Mouse (Mus musculus): ENCODE data around the gene A730015C16Rik. TPM values are rescaled to one million over a fixed set of nuclear protein-coding genes. Genes with fewer than 3 reads are reported as not detected.
A peak's percentile ranks its signal among the peaks of the same experiment; 100 is the strongest.

Gene A730015C16Rik
- polyA plus RNA-seq, 1 experiment from 2014 or later: 2.6 TPM

DNA sequence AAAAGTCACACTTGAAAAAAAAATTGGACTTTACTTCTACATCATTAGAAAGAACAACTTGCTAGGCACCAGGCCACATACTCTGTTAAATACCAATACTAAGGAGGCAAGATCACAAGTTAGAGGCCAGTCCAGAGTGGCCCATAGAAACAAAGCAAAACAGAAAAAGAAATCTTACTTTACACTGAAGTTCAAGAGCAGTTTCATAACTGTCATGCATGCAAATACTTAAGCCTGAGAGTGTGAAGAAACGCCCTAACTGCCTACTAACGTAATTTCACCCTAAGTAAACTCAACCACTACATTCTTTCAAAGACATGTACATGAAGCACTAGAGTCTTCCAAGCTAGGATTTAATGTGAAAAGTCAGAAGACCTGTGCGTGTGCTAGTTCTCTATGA, 22.7 kb downstream of the A730015C16Rik start:
- Histone ChIP-seq H3K36me3 (peaks cover 77% of the 10 kb centered on the region), H3K9me3 (no peaks in the 10 kb centered on the region), H3K4me1 (replicated peaks) (peaks cover 5% of the 10 kb centered on the region), H3K4me3 (replicated peaks) (no peak overlapping the region), H3K9ac (replicated peaks) (no peak overlapping the region), H3K27ac (no peak overlapping the region), H3K27me3 (no peaks in the 10 kb centered on the region), H3K4me2 (replicated peaks) (no peak overlapping the region)
- no peak for ATAC-seq
- 97% methylated on average over 3 of the region's 3 CpGs for WGBS

DNA sequence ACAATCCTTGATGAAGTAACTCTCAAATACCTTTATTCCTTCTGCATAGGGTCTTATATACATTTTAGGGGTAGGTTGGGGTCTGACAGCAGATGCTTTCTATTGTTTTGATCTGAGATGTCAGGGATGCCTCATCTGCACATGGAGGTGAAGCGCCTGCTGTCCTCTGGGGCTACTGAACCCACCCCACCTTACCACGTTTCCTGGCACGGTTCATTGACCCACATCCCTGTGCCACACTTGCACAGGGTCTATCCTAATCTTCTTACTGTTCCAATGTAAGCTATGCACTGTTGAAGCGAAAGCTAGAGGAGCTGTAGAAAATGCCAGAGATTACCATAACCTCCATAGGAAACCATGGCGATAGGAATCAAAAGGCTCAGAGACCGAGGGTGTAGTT, 36.9 kb downstream of the A730015C16Rik start:
- H3K4me1 ChIP-seq (replicated peaks): no peaks in the 10 kb centered on the region
- peaks cover 12% of the 10 kb centered on the region for H3K36me3 ChIP-seq
- no peak overlapping the region for H3K4me3 ChIP-seq (replicated peaks)
- no peak overlapping the region for H3K4me2 ChIP-seq (replicated peaks)
- 49% methylated on average over 6 of the region's 6 CpGs for WGBS
- peak; percentile 50; the same call in 1 of the 2 replicates for ATAC-seq
- no peak overlapping the region for H3K27ac ChIP-seq
- H3K27me3 ChIP-seq: no peaks in the 10 kb centered on the region
- H3K9me3 ChIP-seq: no peaks in the 10 kb centered on the region
- no peak overlapping the region for H3K9ac ChIP-seq (replicated peaks)

DNA sequence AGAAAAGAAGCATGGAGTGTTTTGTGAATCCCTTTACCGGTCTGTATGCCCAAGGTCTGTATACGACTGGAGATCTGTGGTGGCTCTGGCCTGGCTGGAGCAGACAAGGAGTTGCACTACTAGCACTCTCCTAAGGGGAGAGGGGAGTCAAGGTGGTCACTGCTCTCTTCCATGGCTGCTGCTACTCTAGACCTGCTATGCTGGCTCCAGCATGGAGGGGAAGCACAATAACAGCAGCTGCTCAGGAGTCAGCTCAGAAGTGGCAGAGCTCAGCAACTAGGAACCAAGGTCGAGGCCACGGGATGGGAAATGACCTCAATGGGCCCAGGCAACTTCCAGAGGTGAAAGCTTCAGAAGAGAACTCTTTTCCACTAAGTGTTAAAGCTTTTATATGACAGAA, 37.3 kb downstream of the A730015C16Rik start:
- H3K4me3 ChIP-seq (replicated peaks): no peak overlapping the region
- WGBS: 76% methylated on average over 4 of the region's 4 CpGs
- H3K9ac ChIP-seq (replicated peaks): no peak overlapping the region
- no peaks in the 10 kb centered on the region for H3K27me3 ChIP-seq
- no peaks in the 10 kb centered on the region for H3K9me3 ChIP-seq
- H3K27ac ChIP-seq: no peak overlapping the region
- no peak for ATAC-seq
- no peak overlapping the region for H3K4me2 ChIP-seq (replicated peaks)
- H3K4me1 ChIP-seq (replicated peaks): no peaks in the 10 kb centered on the region
- peaks cover 12% of the 10 kb centered on the region for H3K36me3 ChIP-seq

DNA sequence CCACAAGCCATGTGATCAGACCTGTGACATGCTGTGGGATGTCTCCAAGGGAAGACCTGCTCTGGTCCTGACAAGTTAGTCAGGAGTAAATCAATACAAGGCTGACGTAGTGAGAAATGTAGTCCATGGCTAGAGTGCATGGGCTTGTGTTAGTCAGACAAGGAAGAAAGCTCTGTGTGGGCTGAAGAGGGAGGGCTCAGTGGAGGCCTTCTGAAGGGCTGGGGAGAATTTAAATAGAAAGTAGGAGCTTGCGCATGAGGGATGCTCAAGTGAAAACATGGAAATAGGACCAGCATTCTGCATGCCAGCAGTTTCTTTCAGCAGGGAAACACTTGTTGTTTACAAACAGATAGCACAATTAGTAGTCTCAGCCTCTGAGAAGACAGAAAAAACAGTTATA, 44.9 kb downstream of the A730015C16Rik start:
- WGBS: 81% methylated on average over 2 of the region's 2 CpGs
- Histone ChIP-seq H3K36me3 (no peaks in the 10 kb centered on the region), H3K27ac (no peak overlapping the region), H3K9me3 (no peaks in the 10 kb centered on the region), H3K4me2 (replicated peaks) (no peak overlapping the region), H3K4me3 (replicated peaks) (no peak overlapping the region), H3K9ac (replicated peaks) (no peak overlapping the region), H3K4me1 (replicated peaks) (no peaks in the 10 kb centered on the region), H3K27me3 (no peaks in the 10 kb centered on the region)
- ATAC-seq: no peak

DNA sequence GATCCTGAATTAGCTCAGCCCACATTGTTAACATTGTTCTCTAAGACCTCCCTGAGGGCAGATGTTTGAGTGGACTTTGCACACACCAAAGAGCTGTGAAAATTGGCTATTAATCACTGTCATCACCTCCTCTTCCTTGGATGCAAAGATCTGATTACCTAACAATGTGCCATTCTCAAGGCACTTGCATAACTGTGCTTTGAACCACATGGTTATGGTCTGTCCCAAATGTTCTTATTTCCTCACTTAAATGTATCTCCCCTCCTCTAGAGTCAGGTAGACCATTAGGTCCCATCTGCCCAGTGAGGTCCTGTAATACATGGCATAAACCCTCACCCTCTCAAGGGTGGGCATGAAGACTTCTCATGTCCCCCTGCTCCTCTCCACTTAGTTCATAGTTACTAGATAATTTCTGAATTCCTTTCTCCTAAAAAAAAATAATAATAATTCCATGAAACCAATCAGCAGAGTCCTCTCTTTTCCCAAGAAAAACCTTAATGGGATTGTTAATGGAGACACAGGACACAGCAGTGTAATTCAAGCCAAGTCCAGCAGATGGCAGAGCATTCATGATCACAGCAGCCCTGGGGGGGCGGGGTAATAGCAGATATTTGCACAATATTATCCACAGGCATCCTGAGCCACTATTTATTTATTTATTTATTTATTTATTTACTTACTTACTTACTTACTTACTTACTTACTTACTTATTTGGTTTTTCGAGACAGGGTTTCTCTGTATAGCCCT, 50.2 kb downstream of the A730015C16Rik start:
- no peak for ATAC-seq
- Histone ChIP-seq H3K27ac (no peak overlapping the region), H3K36me3 (no peaks in the 10 kb centered on the region), H3K27me3 (no peaks in the 10 kb centered on the region), H3K4me3 (replicated peaks) (no peak overlapping the region), H3K9ac (replicated peaks) (no peak overlapping the region), H3K4me1 (replicated peaks) (no peaks in the 10 kb centered on the region), H3K9me3 (no peaks in the 10 kb centered on the region), H3K4me2 (replicated peaks) (no peak overlapping the region)
- 56% methylated on average over 2 of the region's 2 CpGs for WGBS

Other genes with a start within 250 kb of the A730015C16Rik start
- 19.7 and 20.5 TPM in 2 replicates for gene Cc2d1b, start 228.7 kb downstream of the A730015C16Rik start, polyA plus RNA-seq (2015; fragmentation: Nextera tagmentation; extraction: Ambion mirVana)
- 1.2 and 1.7 TPM in 2 replicates for gene 3110021N24Rik, start 129.0 kb downstream of the A730015C16Rik start, polyA plus RNA-seq (2015; fragmentation: Nextera tagmentation; extraction: Ambion mirVana)
- 5.6 and 6.1 TPM in 2 replicates for gene Zfyve9, start 67.8 kb downstream of the A730015C16Rik start, polyA plus RNA-seq (2015; fragmentation: Nextera tagmentation; extraction: Ambion mirVana)
- 256 and 274 TPM in 2 replicates for gene Btf3l4, start 15.0 kb downstream of the A730015C16Rik start, polyA plus RNA-seq (2015; fragmentation: Nextera tagmentation; extraction: Ambion mirVana)
- 79.6 and 80.6 TPM in 2 replicates for gene Txndc12, start 14.0 kb downstream of the A730015C16Rik start, polyA plus RNA-seq (2015; fragmentation: Nextera tagmentation; extraction: Ambion mirVana)
- 30.6 and 30.9 TPM in 2 replicates for gene Kti12, start 834 bp downstream of the A730015C16Rik start, polyA plus RNA-seq (2015; fragmentation: Nextera tagmentation; extraction: Ambion mirVana)
- 69.7 and 79.4 TPM in 2 replicates for gene Rab3b, start 30.4 kb upstream of the A730015C16Rik start, polyA plus RNA-seq (2015; fragmentation: Nextera tagmentation; extraction: Ambion mirVana)
- gene Nrd1, start 152.0 kb upstream of the A730015C16Rik start, polyA plus RNA-seq (2015; fragmentation: Nextera tagmentation; extraction: Ambion mirVana): 85.2 and 89.7 TPM in 2 replicates